Mouse (Mus musculus) T-helper 17 cell (primary cell): ENCODE results near the gene Kcnk5.

Experiments used
- in situ Hi-C, 2 experiments: fragments of 300-600 bp; cut with MboI, MseI; formaldehyde crosslinking; loops; 1 replicate in 1 of 2; 2 replicates in 1 of 2; pipeline ENCODE4 v1.15.1; 2025; ENCODE audit warnings: high pct_unique_total_duplicates in 2 of 2

Kcnk5 gene

GRCm38 (mm10) chr14:20120868-20121267, 60.7 kb downstream of the Kcnk5 start:
- in situ Hi-C loops: no loop called here

- in situ Hi-C loops: no loop called here
Measured at GRCm38 (mm10) chr14:20120012-20120411, 61.6 kb downstream of the Kcnk5 start.

DNA sequence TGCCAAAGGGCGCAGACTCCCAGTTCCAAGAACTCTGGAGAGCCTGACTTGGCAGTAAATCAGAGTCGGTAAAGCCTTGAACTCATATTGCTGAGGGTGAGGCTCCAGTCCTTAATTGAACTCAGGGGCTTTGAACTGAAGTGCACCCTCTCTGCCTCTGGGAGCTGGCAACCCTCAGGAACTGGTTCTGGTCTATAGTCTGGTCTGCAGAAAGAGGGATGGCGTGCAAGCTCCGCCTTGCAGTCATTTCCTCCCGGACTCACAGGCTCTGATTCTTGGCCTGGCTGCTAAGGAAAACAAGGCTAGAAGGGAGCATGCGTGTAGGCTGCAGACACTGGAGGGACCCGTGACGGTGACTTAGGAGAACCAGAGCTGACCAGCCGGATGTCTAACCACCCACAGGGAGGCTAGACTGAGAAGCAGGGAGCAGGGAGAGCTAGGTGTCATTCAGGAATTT, 65.4 kb downstream of the Kcnk5 start:
- in situ Hi-C loops: no loop called here

DNA sequence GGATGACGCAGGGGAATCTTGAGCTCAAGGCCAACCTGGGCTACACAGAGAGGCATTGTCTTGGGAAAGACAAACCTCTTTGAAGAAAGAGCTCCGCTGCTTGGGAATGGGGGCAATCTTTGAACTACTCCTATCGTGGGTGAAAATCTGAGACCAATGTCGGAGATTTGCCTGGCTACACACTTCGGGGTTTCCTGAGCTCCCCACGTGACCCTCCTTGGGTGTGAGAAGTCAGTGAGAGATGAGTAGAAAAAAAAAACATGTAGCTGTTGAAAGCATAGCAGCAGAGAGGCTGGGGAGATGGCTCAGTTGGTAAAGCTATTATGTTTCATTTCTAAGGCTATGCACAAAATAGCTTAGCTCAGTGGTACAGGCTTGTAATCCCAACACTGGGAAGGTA, 66.7 kb downstream of the Kcnk5 start:
- in situ Hi-C loops: loop anchor here in 1 of 2 experiments (5.0 kb wide), 1 partner anchor 147 kb away; no protein-coding TSS in a partner anchor

DNA sequence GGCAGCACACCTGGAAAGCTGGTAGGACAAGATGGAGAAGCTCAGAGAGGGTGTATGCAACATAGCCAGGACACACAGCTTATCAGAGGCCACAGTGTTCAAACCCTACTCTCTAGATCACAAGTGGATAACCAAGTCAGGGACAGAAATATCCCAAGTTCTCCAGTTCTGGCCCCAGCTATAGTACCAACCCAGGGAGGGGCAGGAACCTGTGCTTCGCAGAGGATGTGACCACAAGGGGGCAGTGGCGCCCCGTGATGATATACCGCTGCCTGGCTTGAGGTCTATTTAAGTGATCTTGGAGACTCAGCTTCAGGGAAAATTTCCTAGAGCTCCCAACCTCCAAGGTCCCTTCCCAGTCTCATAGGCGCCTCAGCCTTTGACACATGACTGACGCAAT, 67.6 kb downstream of the Kcnk5 start:
- in situ Hi-C loops: loop anchor here in 1 of 2 experiments (5.0 kb wide), 1 partner anchor 148 kb away; no protein-coding TSS in a partner anchor

DNA sequence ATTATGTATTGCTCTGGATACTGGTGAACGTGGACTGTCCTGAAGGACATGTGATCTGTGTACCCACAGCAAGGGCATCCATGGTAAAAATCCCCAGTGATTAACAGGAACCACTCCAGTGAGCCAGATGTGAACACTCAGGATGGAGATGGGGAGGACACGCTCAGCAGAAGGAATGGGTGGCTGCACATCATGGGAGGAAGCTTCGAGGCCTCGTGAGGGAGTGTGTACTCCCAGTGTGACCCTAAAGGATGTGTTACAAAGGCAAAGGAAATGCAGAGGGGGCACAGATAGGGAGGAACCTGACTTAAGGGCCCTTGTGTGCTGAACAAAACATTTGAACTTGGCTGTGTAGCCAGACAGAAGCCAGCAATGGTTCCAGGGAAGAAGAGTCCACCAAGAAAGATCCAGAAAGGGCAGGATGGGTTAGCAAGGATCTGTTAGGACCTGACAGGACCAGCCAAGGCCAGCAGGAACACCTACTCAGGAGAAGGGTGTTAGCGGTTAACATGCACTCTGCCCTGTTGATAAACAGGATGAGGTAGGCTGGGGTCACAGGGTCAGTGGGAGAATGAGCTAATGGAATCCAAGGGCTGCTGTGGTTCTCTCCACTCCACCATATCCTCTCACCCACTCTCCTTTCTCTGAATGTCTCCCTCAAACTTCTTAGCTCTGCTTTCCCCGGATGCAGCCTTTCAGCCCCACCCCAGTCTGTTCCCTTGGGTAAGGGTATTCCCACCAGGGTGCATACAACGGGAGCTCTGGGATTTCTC, 68.2 kb downstream of the Kcnk5 start:
- in situ Hi-C loops: loop anchor here in 1 of 2 experiments (5.0 kb wide), 1 partner anchor 149 kb away; no protein-coding TSS in a partner anchor

DNA sequence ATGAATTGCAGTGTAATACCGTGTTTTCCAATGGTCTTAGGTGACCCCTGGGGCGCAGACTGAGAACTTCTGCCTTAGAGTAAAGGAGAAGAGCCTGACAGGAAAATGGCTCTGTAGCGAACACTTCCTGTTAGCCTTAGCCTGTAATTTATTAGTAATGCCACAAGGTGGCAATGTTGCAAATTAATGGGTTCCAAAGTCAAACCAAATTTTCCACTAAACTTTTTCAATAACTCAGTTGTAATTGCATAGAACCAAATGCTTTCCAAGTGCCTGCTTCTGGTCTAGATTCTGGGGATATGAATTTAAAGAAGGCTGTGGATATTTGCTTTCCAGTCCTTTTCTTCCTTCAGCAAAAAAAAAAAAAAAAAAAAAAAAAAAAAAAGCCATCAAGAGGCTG, 69.4 kb downstream of the Kcnk5 start:
- in situ Hi-C loops: loop anchor here in 1 of 2 experiments (5.0 kb wide), 1 partner anchor 150 kb away; no protein-coding TSS in a partner anchor

GRCm38 (mm10) chr14:20110945-20111344, 70.7 kb downstream of the Kcnk5 start:
- in situ Hi-C loops: loop anchor here in 1 of 2 experiments (5.0 kb wide), 1 partner anchor 151 kb away; no protein-coding TSS in a partner anchor

GRCm38 (mm10) chr14:20106271-20106670, 75.3 kb downstream of the Kcnk5 start:
- in situ Hi-C loops: no loop called here

- in situ Hi-C loops: no loop called here
Measured at GRCm38 (mm10) chr14:20103207-20103606, 78.4 kb downstream of the Kcnk5 start.

- in situ Hi-C loops: no loop called here
Measured at GRCm38 (mm10) chr14:20098061-20098460, 83.5 kb downstream of the Kcnk5 start.

DNA sequence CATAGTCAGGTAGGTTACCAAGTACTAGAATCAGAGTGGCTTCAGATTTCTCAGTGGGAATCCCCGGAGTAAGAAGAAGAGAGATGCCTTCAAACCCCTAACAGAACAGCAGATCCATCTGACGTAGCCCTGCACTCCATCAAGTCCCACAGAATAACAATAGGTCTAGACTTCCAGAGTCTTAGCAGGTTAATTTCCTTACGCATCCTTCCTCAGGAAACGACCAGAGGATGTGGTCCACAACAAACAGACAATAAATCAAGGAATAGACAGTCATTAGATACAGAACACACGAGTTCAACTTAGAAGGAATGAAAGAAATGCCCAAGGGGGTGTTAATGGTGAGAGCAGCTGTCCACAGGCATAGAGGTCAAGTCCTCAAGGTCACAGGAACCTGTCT, 86.7 kb downstream of the Kcnk5 start:
- in situ Hi-C loops: loop anchor here in 1 of 2 experiments (5.0 kb wide), 1 partner anchor 393 kb away; no protein-coding TSS in a partner anchor

DNA sequence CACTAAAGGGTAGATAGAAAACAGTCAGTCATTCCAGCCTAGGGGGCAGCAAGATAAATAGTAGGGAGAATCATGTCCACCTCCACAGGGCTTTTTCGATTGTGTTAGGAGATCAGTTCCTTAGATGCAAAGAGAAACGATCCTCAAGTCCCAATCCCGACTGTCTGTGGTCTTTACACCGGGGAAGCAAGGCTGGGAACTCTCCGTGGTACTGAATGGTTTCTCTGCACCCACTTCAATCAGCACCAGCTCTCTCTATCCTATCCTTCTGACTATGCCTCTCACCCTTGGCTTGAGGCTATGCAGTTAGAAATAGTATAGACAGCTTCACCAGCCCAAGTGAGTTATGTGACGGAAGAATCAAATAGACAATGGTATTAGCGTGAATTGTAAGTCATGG, 88.1 kb downstream of the Kcnk5 start:
- in situ Hi-C loops: loop anchor here in 1 of 2 experiments (5.0 kb wide), 1 partner anchor 391 kb away; no protein-coding TSS in a partner anchor
